Mouse (Mus musculus): ENCODE measurements around the gene Mxra8. TPM values are rescaled to one million over a fixed set of nuclear protein-coding genes. Genes with fewer than 3 reads are reported as not detected.

Mxra8 gene
- polyA plus RNA-seq, 1 experiment from 2014 or later: 155 TPM

DNA sequence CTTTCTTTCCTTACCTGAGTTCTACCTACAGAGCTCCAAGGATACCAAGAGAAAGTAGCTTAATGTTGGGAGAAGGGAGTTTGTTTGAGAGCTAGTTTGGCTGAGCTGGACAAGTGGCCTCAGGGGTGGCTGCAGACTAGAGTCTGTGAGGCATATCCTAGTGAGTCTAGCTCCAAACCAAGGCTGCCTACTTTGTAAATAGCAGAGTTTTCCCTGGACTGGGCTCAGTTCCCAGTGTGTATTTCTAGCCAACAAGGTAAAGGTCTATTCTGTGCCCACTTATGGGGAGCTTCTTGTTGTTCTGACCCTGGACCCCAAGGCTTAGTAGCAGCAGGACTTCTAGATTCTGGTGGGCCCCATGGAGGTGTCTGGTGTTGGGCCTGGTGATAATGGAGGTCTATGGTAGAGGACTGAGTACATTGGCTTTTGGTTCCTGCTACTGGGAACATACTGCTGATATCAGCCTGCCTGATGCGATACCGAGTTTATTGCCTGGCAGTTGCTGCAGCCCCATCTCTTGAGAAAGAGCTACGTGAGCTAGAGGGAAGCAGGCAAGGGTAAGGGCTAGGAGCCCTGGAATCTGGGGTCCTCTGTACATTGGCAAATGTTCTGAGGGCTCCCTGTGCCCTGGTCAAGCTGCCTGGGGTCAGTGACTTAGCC lies 10.4 kb downstream of the Mxra8 start:
- Histone ChIP-seq H3K4me3 (ENCODE audit: low read depth, low read length) (no peak overlapping the region), H3K9ac (peak overlapping the region; percentile 6; the same call in 1 of the 2 replicates), H3K4me1 (ENCODE audit: insufficient read depth) (peaks cover 8% of the 10 kb centered on the region; the same call in 1 of the 2 replicates), H3K27ac (ENCODE audit: low read depth) (no peak overlapping the region), H3K4me2 (no peak overlapping the region), H3K9me3 (ENCODE audit: low read depth, low read length) (no peaks in the 10 kb centered on the region), H3K36me3 (ENCODE audit: insufficient read depth) (peaks cover 21% of the 10 kb centered on the region; the same call in 1 of the 2 replicates), H3K27me3 (ENCODE audit: insufficient read depth, low read length) (no peaks in the 10 kb centered on the region)
- ATAC-seq (ENCODE audit: insufficient read depth): no peak
- WGBS: 93% methylated on average over 3 of the region's 3 CpGs
- no peak for TF ChIP-seq CTCF (IDR thresholded peaks at IDR 0.05; ENCODE audit: low read depth)
- DNase-seq: no peak

DNA sequence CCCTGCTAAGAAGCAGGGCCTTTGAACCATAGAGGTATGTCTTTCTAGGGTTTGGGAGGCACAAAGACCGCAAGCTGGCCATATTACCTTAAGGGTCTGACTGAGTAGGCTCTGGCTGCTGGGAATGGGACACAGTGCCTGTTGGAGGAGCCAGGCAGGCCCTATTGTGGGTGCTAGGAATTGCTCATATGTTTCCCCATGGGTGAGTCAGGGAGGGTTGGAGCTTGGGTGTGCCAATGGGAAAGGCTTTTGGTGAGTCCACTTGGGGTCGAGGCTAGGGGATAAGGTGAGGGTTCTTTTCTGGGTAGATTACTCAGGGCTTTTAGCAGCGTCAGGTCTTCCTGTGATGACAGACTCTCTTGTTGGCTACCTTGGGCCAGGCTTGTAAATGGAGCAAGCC lies 11.9 kb downstream of the Mxra8 start:
- no peak overlapping the region for H3K4me2 ChIP-seq
- 84% methylated on average over 3 of the region's 3 CpGs for WGBS

DNA sequence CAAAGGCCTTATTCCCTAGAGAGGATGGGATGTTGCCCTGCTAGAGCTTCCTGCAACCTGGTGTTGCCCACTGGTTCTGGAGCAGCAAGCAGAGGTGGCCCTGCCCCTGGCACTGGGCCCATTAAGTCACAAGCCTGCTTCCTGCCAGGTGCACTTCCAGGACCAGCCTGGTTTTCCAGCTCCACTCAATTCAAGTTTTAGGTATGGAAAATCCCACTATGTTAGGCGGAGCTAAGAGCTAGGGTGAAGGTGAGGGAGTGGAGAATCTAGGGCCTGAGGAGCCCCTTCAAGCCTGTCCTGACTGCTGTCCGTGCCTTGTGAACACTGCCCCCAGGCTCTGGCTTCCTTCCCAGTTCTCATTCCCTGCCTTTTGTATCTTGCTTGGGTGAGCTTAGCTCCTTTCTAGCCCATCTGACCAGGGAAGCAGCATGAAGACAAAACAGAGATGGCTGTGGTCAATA lies 12.5 kb downstream of the Mxra8 start:
- H3K36me3 ChIP-seq (ENCODE audit: insufficient read depth): peaks cover 38% of the 10 kb centered on the region
- WGBS: 79% methylated on average over 2 of the region's 2 CpGs
- TF ChIP-seq CTCF (IDR thresholded peaks at IDR 0.05; ENCODE audit: low read depth): no peak
- no peak overlapping the region for H3K9ac ChIP-seq
- no peak for ATAC-seq (ENCODE audit: insufficient read depth)
- H3K27ac ChIP-seq (ENCODE audit: low read depth): no peak overlapping the region
- no peaks in the 10 kb centered on the region for H3K27me3 ChIP-seq (ENCODE audit: insufficient read depth, low read length)
- peaks cover 8% of the 10 kb centered on the region; the same call in 1 of the 2 replicates for H3K4me1 ChIP-seq (ENCODE audit: insufficient read depth)
- H3K4me2 ChIP-seq: no peak overlapping the region
- no peak for DNase-seq
- no peaks in the 10 kb centered on the region for H3K9me3 ChIP-seq (ENCODE audit: low read depth, low read length)
- no peak overlapping the region for H3K4me3 ChIP-seq (ENCODE audit: low read depth, low read length)

More for the DNA sequence above, 11.9 kb downstream of the Mxra8 start:
- Histone ChIP-seq H3K27me3 (ENCODE audit: insufficient read depth, low read length) (no peaks in the 10 kb centered on the region), H3K36me3 (ENCODE audit: insufficient read depth) (peaks cover 31% of the 10 kb centered on the region), H3K27ac (ENCODE audit: low read depth) (no peak overlapping the region), H3K9ac (no peak overlapping the region), H3K4me3 (ENCODE audit: low read depth, low read length) (no peak overlapping the region), H3K4me1 (ENCODE audit: insufficient read depth) (peaks cover 8% of the 10 kb centered on the region; the same call in 1 of the 2 replicates), H3K9me3 (ENCODE audit: low read depth, low read length) (no peaks in the 10 kb centered on the region)
- DNase-seq (no peak), ATAC-seq (ENCODE audit: insufficient read depth) (no peak)
- TF ChIP-seq CTCF (IDR thresholded peaks at IDR 0.05; ENCODE audit: low read depth): no peak

DNA sequence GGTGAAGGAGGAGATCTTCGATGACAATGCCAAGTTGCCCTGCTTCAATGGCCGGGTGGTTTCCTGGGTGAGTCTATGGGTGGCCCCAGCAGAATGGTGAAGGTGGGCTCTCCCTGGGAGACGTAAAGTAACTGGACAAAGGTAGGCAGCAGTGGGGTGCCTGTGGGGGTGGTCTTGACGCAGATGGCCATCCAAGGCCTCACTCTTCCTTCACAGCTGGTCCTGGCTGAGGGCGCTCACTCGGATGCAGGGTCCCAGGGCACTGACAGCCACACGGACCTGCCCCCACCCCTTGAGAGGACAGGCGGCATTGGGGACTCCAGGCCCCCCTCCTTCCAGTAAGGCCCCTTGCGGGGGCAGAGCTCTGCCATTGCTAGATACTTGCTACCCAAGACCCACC lies 13.9 kb downstream of the Mxra8 start:
- no peak overlapping the region for H3K9ac ChIP-seq
- WGBS: 87% methylated on average over 9 of the region's 9 CpGs
- DNase-seq: no peak
- TF ChIP-seq CTCF (IDR thresholded peaks at IDR 0.05; ENCODE audit: low read depth): no peak
- H3K4me1 ChIP-seq (ENCODE audit: insufficient read depth): 0 out of 2 replicates have a peak, but pooled peaks cover 3% of the 10 kb centered on the region
- no peaks in the 10 kb centered on the region for H3K27me3 ChIP-seq (ENCODE audit: insufficient read depth, low read length)
- no peak overlapping the region for H3K27ac ChIP-seq (ENCODE audit: low read depth)
- no peak overlapping the region for H3K4me2 ChIP-seq
- H3K36me3 ChIP-seq (ENCODE audit: insufficient read depth): peaks cover 52% of the 10 kb centered on the region
- no peak for ATAC-seq (ENCODE audit: insufficient read depth)
- H3K4me3 ChIP-seq (ENCODE audit: low read depth, low read length): no peak overlapping the region
- H3K9me3 ChIP-seq (ENCODE audit: low read depth, low read length): no peaks in the 10 kb centered on the region

DNA sequence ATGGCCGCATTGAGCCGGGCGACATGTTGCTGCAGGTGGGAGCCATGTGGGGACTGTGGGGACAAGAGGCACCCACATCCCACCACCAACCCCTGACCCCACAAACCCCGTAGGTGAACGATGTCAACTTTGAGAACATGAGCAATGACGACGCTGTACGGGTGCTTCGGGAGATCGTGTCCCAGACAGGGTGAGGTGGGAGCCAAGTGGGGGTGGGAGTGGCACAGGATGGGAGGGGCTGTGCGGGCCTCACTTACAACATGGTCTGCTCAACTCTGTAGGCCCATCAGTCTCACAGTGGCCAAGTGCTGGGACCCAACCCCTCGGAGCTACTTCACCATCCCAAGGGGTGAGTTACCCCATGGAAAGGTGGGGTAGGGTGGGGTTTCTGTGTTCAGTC lies 15.5 kb downstream of the Mxra8 start:
- Histone ChIP-seq H3K4me3 (ENCODE audit: low read depth, low read length) (no peak overlapping the region), H3K27ac (ENCODE audit: low read depth) (no peak overlapping the region), H3K9ac (no peak overlapping the region), H3K4me1 (ENCODE audit: insufficient read depth) (no peaks in the 10 kb centered on the region), H3K36me3 (ENCODE audit: insufficient read depth) (peaks cover 63% of the 10 kb centered on the region), H3K9me3 (ENCODE audit: low read depth, low read length) (no peaks in the 10 kb centered on the region), H3K27me3 (ENCODE audit: insufficient read depth, low read length) (no peaks in the 10 kb centered on the region), H3K4me2 (no peak overlapping the region)
- ATAC-seq (ENCODE audit: insufficient read depth) (no peak), DNase-seq (no peak)
- no peak for TF ChIP-seq CTCF (IDR thresholded peaks at IDR 0.05; ENCODE audit: low read depth)
- WGBS: 96% methylated on average over 12 of the region's 12 CpGs

DNA sequence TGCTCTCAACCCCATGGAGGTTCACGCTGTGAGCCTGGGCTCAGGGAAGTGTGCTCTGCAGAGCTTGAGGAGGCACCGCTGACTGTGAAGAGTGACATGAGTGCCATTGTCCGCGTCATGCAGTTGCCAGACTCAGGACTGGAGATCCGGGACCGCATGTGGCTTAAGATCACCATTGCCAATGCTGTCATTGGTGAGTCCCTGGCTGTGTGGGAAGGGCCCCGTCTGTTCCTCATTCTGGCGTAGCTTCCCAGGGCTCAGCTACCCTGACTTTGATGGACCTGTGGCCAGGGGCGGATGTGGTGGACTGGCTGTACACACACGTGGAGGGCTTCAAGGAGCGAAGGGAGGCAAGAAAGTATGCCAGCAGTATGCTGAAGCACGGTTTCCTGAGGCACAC lies 16.6 kb downstream of the Mxra8 start:
- Histone ChIP-seq H3K4me2 (no peak overlapping the region), H3K36me3 (ENCODE audit: insufficient read depth) (peaks cover 70% of the 10 kb centered on the region), H3K9ac (no peak overlapping the region), H3K27me3 (ENCODE audit: insufficient read depth, low read length) (no peaks in the 10 kb centered on the region), H3K4me3 (ENCODE audit: low read depth, low read length) (no peak overlapping the region), H3K4me1 (ENCODE audit: insufficient read depth) (no peaks in the 10 kb centered on the region), H3K27ac (ENCODE audit: low read depth) (no peak overlapping the region), H3K9me3 (ENCODE audit: low read depth, low read length) (no peaks in the 10 kb centered on the region)
- DNase-seq (no peak), ATAC-seq (ENCODE audit: insufficient read depth) (no peak)
- no peak for TF ChIP-seq CTCF (IDR thresholded peaks at IDR 0.05; ENCODE audit: low read depth)
- 87% methylated on average over 12 of the region's 12 CpGs for WGBS

DNA sequence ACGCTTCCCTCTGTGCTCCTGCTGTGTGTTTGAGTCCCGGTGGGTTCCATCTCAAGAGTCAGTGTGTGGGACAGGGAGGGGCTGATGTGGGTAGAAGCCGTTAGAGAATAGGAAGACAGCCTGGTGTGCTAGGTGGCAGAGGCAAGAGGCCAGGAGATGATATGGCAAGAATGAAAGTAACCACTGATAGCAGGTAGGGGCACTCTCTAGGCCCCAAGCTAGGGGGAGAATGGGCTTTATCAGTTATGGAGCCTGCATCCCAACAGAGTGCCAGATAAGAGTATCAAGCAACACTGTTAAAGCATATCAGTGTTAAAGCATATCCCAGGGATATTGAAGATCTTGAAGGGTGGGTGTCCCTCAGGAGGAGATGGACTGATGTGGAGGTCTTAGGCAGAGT lies 17.4 kb downstream of the Mxra8 start:
- Histone ChIP-seq H3K4me2 (no peak overlapping the region), H3K27me3 (ENCODE audit: insufficient read depth, low read length) (no peaks in the 10 kb centered on the region), H3K9me3 (ENCODE audit: low read depth, low read length) (no peaks in the 10 kb centered on the region), H3K27ac (ENCODE audit: low read depth) (no peak overlapping the region), H3K4me3 (ENCODE audit: low read depth, low read length) (no peak overlapping the region), H3K36me3 (ENCODE audit: insufficient read depth) (peaks cover 70% of the 10 kb centered on the region), H3K9ac (no peak overlapping the region), H3K4me1 (ENCODE audit: insufficient read depth) (no peaks in the 10 kb centered on the region)
- DNase-seq (no peak), ATAC-seq (ENCODE audit: insufficient read depth) (no peak)
- WGBS: 75% methylated on average over 3 of the region's 3 CpGs
- no peak for TF ChIP-seq CTCF (IDR thresholded peaks at IDR 0.05; ENCODE audit: low read depth)

All from lung, embryonic 14.5 days (tissue).